Mouse (Mus musculus): ENCODE results near the gene Tbx19.

Tbx19 gene

DNA sequence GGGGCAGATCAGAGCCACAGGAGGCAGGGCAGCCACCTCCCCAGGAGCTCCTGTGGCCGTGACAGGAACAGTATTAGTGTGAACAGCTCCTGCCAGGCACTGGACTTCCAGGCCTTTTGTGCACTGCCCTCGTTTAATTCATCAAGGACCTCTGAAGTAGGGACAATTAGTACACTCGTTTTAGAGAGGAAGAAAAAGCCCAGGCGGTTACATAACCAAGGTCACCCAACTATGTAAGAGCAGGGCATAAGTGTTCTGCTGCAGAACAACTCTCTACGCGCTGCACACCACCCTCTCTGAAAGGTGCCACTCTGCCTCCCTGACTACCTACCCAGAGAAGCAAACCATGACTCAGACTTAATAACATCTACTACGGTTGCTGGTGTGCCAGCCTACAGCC is 24.5 kb upstream of the Tbx19 start:
- DNase-seq (ENCODE audit: low read depth, low spot score) = no peak

DNA sequence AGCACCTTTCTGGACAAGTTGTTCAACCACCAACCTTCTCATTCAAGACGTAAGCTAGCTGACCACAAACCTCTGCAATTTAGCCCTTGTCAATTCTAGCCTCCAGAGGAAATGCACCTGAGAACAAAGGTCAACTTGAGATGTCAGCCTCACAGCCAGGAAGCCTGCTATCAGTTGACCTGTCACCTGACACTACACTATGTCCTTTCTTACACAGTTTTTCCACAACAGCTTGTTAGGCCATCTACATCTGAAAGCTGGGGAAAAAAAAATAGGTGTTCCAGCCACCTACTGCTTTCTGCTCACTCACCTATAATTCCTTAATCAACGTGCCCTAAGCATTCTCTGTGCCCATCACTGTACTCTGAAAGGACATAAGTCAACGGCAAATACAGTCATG is 23.6 kb upstream of the Tbx19 start:
- no peak for DNase-seq (ENCODE audit: low read depth, low spot score)

GRCm38 (mm10) chr1:165183400-165183799 is 22.8 kb upstream of the Tbx19 start:
- DNase-seq (ENCODE audit: low read depth, low spot score) = no peak

DNA sequence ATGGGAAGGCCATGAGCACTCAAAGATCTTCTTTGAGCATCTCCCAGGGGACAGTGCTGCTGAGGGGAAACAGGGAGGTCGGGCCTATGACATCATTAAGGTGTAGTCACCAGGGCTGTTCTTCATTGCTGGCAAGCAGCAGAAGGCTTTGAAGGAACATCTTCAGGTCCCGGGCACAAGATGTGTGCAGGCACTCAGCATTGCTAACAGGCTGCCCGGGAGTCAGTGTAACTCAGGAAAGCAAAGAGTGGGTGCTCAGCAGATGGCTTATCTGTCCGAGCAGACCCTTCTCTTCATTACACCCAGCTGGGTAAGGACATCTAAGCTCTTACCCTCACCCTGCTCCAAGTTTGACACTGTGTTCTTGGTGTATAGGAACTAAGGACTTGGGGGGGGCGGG is 18.7 kb upstream of the Tbx19 start:
- DNase-seq (ENCODE audit: low read depth, low spot score) = no peak

DNA sequence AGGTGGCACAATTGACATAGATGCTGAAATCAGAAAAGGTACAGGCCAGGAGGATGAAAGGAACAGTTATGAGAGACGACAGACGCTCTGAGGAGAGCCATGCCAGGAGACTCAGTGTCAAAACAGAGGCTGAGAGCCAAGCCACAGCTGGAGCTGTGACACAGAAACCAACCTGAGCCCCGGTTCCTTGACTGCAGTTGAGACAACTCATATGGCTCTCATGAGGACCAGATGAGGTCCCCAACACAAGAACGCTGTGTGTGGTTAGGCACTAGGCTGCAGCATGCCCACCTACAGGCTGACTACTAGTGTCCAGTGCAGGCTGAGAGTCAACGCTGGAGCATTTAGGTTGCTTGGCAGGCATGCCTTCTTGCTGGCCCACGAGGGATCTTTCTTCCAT is 17.5 kb upstream of the Tbx19 start:
- no peak for DNase-seq (ENCODE audit: low read depth, low spot score)

DNA sequence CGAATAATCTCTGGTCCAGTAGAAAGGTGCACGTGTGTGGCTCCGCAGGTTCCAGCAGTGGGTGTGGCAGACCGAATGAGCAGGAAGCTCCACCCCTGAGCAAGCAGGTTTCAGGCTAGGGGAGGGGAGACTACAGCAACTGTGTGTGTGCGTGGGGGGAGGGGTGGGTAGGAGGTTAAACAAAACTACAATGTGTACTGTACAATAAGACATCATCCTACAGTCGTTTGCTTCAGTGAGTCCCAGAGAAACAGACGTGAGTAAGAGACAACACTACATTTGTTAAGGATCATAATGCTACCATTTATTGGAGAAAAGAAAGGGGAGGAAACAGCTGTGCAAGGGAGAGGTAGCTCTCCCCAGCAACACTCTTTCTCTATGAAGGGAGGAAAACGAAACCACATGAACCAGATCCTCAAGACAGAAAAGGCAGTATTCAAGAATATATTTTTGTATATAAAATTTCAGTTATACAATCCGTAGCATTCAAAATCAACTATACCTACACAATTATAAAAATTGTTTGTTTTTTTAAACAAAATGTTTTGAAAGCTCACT is 13.6 kb upstream of the Tbx19 start:
- peak; percentile 41 for DNase-seq (ENCODE audit: low read depth, low spot score)

- DNase-seq (ENCODE audit: low read depth, low spot score) = no peak
Observed at GRCm38 (mm10) chr1:165171277-165171676, 10.7 kb upstream of the Tbx19 start.

- no peak for DNase-seq (ENCODE audit: low read depth, low spot score)
Observed at GRCm38 (mm10) chr1:165170157-165170556, 9.6 kb upstream of the Tbx19 start.

GRCm38 (mm10) chr1:165169462-165169861 is 8.9 kb upstream of the Tbx19 start:
- DNase-seq (ENCODE audit: low read depth, low spot score) = no peak

DNA sequence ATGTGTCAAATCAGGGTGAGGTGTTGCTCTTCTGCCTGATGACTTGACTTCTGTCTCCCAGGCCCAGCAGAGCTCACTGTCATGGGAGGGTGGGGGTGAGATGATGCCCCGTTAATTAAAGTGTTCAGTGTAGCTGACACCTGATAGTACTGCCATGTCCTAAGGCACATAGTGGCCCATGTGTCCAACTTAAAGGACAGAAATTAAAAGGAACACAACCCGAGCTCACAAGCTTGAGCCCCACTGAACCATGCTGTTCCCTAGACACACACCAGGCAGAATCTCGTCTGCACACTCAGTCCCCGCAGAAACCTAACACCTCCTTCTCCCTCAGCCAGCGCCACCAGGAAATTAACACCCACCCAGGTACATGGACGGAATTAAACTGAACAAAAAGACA is 4.3 kb upstream of the Tbx19 start:
- DNase-seq (ENCODE audit: low read depth, low spot score) = no peak

GRCm38 (mm10) chr1:165158841-165159240 is 1.7 kb downstream of the Tbx19 start:
- no peak for DNase-seq (ENCODE audit: low read depth, low spot score)

DNA sequence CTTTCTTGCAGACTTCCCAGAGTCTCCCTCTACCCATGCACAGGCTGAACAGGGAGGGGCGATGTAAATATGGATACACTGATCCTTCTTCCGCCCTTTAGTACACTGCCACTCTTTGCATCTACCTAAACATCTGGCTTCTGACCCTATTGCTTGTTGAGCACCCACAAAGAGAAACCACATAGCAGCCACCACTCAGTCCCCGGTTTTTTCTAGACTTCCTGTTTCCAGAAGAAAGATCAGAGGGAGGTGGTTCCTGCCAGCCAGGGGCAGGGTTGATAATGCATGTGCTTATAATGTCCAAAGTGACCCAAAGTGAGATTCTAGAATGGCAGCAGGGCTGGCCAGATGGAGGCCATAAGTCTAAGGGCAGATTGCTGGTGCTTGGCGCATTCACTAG is 6.4 kb downstream of the Tbx19 start:
- peak; percentile 12 for DNase-seq (ENCODE audit: low read depth, low spot score)

GRCm38 (mm10) chr1:165151216-165151615 is 9.4 kb downstream of the Tbx19 start:
- no peak for DNase-seq (ENCODE audit: low read depth, low spot score)

DNA sequence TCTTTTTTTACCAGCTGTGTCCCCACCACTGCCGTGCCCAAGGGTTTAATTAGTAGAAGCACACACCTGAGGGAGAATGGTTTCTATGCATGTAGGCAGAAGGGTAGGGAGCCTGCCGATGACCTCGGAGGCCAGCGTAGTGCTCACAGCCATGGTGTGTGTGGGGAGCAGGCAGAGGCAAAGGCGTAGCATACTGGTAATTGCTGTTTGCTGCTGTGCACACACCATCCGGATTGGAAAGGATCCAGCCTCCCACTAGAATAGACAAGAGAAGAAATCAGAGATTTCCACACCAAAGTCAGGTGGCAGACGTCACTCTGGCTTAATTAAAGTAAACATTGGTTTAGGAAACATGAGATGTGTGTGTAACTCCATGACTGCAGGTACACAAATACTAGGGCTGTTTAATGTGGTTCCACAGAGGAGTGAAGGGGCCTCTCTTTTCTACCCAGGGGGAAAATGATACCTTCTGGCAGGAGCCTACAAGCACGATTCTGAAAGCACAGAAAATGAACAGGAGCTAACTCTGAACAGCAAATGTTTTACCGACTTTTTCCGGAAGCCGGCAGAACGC is 18.1 kb downstream of the Tbx19 start:
- DNase-seq (ENCODE audit: low read depth, low spot score) = no peak

- DNase-seq (ENCODE audit: low read depth, low spot score) = no peak
Observed at GRCm38 (mm10) chr1:165140227-165140626, 20.3 kb downstream of the Tbx19 start.

GRCm38 (mm10) chr1:165133858-165134257 is 26.7 kb downstream of the Tbx19 start:
- no peak for DNase-seq (ENCODE audit: low read depth, low spot score)

DNA sequence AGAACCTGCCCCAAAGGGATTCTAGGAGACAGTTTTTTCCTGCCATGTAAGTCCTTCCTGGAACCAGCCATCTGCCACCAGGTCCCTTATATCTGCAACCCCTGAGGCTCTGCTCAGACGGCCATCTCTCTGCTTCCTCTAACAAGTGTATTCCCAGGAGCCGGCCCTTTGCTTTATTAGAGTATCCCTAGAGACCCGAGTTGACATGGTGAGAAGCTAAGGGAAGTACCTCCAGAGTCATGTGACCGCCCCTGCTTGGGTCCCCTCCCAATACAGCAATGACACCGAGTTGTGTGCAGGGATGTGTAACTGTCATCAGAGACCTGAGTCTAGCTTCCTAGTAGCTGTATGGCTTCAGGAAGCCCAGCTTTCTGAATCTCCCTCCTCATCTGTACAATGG is 27.3 kb downstream of the Tbx19 start:
- DNase-seq (ENCODE audit: low read depth, low spot score) = no peak

GRCm38 (mm10) chr1:165132187-165132877 is 28.2 kb downstream of the Tbx19 start:
- peak; percentile 77 for DNase-seq (ENCODE audit: low read depth, low spot score)

DNA sequence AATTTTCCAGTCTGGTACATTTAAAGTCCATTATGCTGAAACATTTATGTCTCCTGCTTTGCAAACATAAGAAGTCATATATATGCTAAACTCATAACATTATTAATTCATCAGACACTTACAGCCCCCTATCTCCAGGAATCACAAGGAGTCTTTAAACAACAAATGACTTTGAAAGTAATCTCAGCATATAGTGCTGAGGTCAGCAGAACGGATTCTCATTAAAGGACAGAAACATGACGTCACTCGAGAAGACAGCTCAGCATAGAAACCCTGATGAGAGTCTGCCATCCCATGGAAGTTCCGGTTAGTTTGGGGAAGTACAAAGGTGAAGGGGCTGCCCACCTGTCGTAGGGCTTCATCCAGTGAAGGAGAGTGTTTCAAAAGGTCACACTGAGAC is 31.0 kb downstream of the Tbx19 start:
- DNase-seq (ENCODE audit: low read depth, low spot score) = no peak

GRCm38 (mm10) chr1:165121096-165121495 is 39.5 kb downstream of the Tbx19 start:
- DNase-seq (ENCODE audit: low read depth, low spot score) = no peak

GRCm38 (mm10) chr1:165120349-165120898 is 40.1 kb downstream of the Tbx19 start:
- DNase-seq (ENCODE audit: low read depth, low spot score) = peak; percentile 51

GRCm38 (mm10) chr1:165119760-165120159 is 40.8 kb downstream of the Tbx19 start:
- DNase-seq (ENCODE audit: low read depth, low spot score) = no peak
